Mouse (Mus musculus) liver, embryonic 14.5 days (tissue): ENCODE measurements around the gene Ssr1.

Experiments used
- CTCF ChIP-seq: IDR thresholded peaks from 2 replicates; pipeline ENCODE4 v1.5.1; 2016; ENCODE audit warnings: antibody characterized with exemption, low read depth, control low read depth
- EP300 ChIP-seq: IDR thresholded peaks from 2 replicates; pipeline ENCODE4 v1.6.1; 2016; ENCODE audit warnings: antibody characterized with exemption, low read depth

DNA sequence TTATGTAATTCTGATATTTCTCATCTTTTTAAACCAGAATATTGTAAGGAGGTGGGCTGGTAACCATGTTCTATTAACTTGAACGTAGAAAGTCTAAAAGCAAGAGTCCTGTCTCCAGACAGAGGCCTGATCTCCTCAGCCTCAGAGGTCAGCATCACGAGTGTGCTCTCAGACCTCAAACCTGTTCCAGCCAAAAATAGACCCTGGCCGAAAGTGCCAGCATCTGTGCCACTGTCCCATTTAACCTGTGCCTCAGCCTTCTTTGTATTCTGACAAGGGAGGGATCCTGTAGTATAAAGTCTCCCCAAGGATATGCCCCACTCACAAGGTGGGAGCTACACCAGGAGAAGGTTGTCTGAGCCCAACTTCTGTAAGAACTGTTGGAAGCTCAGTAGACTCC is 67.6 kb downstream of the Ssr1 start:
- no peak for TF ChIP-seq EP300
- no peak for TF ChIP-seq CTCF
